Mouse (Mus musculus) heart, adult 2 months (tissue): ENCODE data around the gene Foxp1.

Experiments
- CTCF ChIP-seq: fragments of 200-600 bp; IDR thresholded peaks from 2 replicates; pipeline ENCODE4 v1.8.1; 2022; ENCODE audit warnings: antibody characterized with exemption, mild to moderate bottlenecking, moderate library complexity
- EP300 ChIP-seq: fragments of 200-500 bp; IDR thresholded peaks from 2 replicates; pipeline ENCODE4 v1.6.1; 2011; ENCODE audit warnings: low read depth, low read length, control low read depth; ENCODE audit not compliant: insufficient read depth
- POLR2A ChIP-seq: fragments of 200-500 bp; IDR thresholded peaks from 2 replicates; pipeline ENCODE4 v1.6.1; 2011; ENCODE audit warnings: mild to moderate bottlenecking, low read depth, low read length, control low read depth; ENCODE audit not compliant: insufficient read depth

- TF ChIP-seq CTCF (no peak), POLR2A (no peak), EP300 (no peak)
These were observed 31.4 kb downstream of the Foxp1 start for GRCm38 (mm10) chr6:99491146-99491545.
